Mouse (Mus musculus): ENCODE data around the gene Rnf181. TPM values are rescaled to one million over a fixed set of nuclear protein-coding genes. Genes with fewer than 3 reads are reported as not detected.

The Rnf181 gene
- polyA plus RNA-seq, 1 experiment from 2014 or later = 90.9 TPM

DNA sequence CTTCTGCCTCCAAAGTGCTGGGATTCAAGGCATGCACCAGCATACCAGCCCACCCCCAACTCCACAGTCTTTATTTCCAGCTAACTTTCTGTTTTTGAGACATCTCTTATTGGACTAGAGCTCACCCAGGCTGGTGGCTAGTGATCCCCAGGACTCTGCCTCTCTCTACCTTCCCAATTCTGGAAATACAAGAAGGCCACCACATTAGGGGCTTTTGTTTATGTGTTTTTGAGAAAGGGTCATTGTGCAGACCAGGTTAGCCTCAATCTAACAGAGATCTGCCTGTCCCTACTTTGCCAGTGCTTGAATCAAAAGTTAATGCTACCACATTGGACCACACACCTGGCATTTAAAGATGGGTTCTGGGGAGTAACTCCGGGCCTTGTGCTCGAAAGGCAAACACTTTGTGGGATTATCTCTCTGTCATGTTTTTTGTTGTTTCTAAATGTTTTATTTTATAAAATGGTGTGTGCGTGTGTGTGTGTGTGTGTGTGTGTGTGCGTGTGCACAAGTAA lies 761 bp upstream of the Rnf181 start:
- no peak for ATAC-seq (ENCODE audit: low FRiP score, low read depth)
- H3K4me1 ChIP-seq = peaks cover 17% of the 10 kb centered on the region
- H3K27ac ChIP-seq = no peak overlapping the region
- no peak overlapping the region for H3K4me3 ChIP-seq
- no peaks in the 10 kb centered on the region for H3K9me3 ChIP-seq
- H3K4me2 ChIP-seq (replicated peaks) = no peak overlapping the region
- H3K27me3 ChIP-seq = no peaks in the 10 kb centered on the region
- H3K9ac ChIP-seq = no peak overlapping the region
- 73% methylated on average over 4 of the region's 4 CpGs for WGBS
- H3K36me3 ChIP-seq = no peaks in the 10 kb centered on the region

DNA sequence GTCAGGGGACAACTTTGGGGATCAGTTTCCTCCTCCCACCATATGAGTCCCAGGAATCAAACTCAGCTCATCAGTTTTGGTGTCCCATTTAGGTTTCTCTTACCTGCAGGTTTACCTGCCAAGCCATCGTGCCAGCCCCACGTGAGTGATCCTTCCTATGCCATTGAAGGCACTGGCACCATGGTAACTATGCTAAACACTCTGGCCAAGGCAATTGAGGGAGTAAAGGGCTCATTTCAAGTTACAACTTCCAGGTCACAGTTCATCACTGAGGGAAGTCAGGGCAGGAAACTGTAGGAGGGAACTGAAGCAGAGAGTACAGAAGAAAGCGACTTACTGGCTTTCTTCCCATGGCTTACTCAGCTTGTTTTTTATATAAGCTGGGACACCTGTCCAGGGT lies 452 bp downstream of the Rnf181 start:
- no peak overlapping the region for H3K9ac ChIP-seq
- 68% methylated on average over 3 of the region's 3 CpGs for WGBS
- no peak overlapping the region for H3K27ac ChIP-seq
- H3K27me3 ChIP-seq = no peaks in the 10 kb centered on the region
- no peak overlapping the region for H3K4me2 ChIP-seq (replicated peaks)
- no peaks in the 10 kb centered on the region for H3K9me3 ChIP-seq
- H3K36me3 ChIP-seq = no peaks in the 10 kb centered on the region
- peaks cover 17% of the 10 kb centered on the region for H3K4me1 ChIP-seq
- ATAC-seq (ENCODE audit: low FRiP score, low read depth) = no peak
- H3K4me3 ChIP-seq = no peak overlapping the region

DNA sequence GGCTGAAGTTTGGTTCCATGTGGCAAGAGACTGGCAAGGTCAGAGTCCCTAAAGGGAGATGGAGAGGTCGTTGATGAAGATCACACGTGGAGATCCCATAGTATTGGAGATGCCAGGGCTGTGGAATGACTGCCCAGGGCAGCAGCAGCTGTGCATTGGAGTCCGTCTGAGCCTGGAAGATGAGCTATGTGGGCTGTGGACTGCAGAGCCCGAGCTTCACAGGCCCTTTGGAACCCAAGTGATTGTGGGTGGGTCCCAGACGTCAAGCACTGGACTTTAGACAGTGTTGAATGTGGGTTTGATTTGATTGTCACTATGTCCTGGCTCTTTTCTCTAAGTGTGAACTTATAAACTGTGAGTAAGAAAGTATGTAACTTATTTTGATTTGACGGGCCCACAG lies 1.8 kb downstream of the Rnf181 start:
- Histone ChIP-seq H3K4me3 (no peak overlapping the region), H3K4me1 (peaks cover 21% of the 10 kb centered on the region), H3K9me3 (no peaks in the 10 kb centered on the region), H3K4me2 (replicated peaks) (no peak overlapping the region), H3K27me3 (no peaks in the 10 kb centered on the region), H3K36me3 (peaks cover 8% of the 10 kb centered on the region), H3K9ac (no peak overlapping the region), H3K27ac (no peak overlapping the region)
- WGBS = 63% methylated on average over 6 of the region's 6 CpGs
- no peak for ATAC-seq (ENCODE audit: low FRiP score, low read depth)

DNA sequence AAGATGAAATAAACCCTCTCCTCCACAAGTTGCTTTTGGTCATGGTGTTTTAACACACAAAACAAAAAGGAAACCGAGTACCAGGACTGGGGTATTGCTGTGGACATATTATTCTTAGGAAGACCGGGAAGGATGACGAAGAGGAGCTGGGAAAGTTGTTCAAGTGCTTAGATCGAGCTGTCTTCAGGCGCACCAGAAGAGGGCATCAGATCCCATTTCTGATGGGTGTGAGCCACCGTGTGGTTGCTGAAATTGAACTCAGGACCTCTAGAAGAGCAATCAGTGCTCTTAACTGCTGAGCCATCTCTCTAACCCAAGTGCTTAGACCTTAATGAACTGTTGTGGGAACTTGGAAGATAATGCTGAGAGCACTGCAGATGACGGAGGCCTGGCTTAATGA lies 2.7 kb downstream of the Rnf181 start:
- H3K4me1 ChIP-seq = peaks cover 21% of the 10 kb centered on the region
- H3K4me2 ChIP-seq (replicated peaks) = no peak overlapping the region
- H3K36me3 ChIP-seq = peaks cover 17% of the 10 kb centered on the region
- no peak overlapping the region for H3K4me3 ChIP-seq
- 53% methylated on average over 7 of the region's 7 CpGs for WGBS
- no peaks in the 10 kb centered on the region for H3K27me3 ChIP-seq
- no peaks in the 10 kb centered on the region for H3K9me3 ChIP-seq
- ATAC-seq (ENCODE audit: low FRiP score, low read depth) = no peak
- H3K27ac ChIP-seq = no peak overlapping the region
- no peak overlapping the region for H3K9ac ChIP-seq

DNA sequence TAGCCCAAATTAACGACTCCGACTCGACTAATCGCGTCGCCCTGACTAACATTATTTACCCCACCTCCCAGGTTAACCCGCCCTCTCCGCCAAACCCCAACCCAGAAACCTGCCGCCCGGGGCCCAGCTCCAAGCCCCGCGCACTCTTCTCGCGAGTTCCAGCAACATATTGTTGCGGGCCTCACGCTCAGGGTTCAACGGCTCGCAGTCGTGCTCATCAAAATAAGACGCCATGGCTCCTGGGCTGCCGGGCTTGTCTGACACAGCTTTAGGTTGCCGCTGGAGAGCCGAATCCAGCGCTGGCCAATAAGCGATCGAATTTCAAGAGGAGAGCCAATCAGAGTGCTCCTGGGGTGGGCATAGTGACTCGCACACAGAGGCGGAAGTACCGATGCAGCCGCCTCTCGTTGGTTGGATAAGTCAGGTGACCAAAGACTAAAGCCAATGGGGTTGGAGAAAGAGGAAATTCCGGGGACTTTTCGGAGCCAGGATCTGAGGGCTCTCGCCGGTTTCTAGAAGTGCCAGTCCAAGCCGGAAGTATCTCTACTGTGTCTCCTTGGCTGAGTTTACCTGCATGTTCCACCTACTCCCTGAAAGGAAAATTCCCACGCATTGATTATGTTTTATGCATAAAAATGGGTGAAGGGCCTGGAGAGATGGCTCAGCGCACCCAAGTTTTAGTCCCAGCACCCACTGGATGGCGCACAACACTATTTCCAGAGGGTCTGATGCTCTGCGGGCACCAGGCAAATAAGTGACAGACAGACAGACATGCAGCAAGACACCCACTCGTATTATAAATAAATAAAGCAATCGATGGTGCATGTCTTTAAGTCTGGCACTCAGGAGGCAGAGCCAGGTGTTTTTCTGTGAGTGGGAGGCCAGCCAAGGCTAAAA lies 4.4 kb downstream of the Rnf181 start:
- peak overlapping the region; percentile 67; the same call in 1 of the 2 replicates for H3K27ac ChIP-seq
- no peaks in the 10 kb centered on the region for H3K27me3 ChIP-seq
- ATAC-seq (ENCODE audit: low FRiP score, low read depth) = peak; percentile 99
- peak overlapping the region; percentile 78 for H3K4me3 ChIP-seq
- H3K36me3 ChIP-seq = peaks cover 30% of the 10 kb centered on the region
- peaks cover 28% of the 10 kb centered on the region for H3K4me1 ChIP-seq
- H3K9me3 ChIP-seq = no peaks in the 10 kb centered on the region
- H3K4me2 ChIP-seq (replicated peaks) = peak overlapping the region; percentile 89
- H3K9ac ChIP-seq = peak overlapping the region; percentile 75
- WGBS = under 1% methylated on average over 42 of the region's 42 CpGs

DNA sequence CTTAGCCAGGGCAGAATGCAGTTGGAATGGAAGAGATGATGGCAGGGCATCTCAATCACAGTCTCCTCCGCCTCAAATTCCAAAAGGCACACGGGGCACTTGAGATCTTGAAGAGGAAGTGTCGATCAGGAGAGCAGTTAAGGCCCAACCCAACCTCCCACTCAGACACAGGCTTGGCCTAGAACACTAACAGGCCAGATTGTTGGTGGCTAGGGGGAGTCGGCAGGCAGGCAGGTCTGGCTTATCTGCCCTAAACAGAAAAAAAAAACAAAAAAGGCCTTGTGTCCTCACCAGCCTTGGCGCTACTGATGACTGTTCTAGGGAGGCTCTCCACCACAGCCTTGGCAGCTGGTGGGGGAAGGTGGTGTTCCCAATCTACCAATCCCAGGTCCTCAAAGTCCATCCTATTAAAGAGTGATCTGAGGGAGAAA lies 5.6 kb downstream of the Rnf181 start:
- Histone ChIP-seq H3K4me3 (peak overlapping the region; percentile 78), H3K27me3 (no peaks in the 10 kb centered on the region), H3K9me3 (no peaks in the 10 kb centered on the region), H3K4me2 (replicated peaks) (peak overlapping the region; percentile 89), H3K4me1 (peaks cover 41% of the 10 kb centered on the region), H3K36me3 (peaks cover 30% of the 10 kb centered on the region), H3K9ac (peak overlapping the region; percentile 75), H3K27ac (no peak overlapping the region)
- WGBS = 71% methylated on average over 5 of the region's 5 CpGs
- no peak for ATAC-seq (ENCODE audit: low FRiP score, low read depth)

DNA sequence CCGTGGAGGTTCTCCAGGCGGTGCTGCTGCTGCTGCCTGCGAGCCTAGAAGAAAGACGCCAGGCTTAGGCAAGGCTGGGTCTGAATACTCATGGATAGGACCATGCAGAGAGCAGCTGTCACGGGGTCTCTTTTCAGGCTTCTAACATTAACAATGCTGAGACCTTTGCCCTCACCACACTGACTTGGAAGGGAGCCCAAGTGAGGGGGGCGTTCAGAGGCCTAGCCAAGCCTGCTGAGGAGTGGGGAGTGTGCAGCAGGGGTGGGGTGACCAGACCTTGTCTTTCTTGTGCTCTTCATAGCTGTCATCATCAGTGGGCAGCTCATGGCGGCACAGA lies 6.2 kb downstream of the Rnf181 start:
- Histone ChIP-seq H3K4me3 (no peak overlapping the region), H3K27ac (no peak overlapping the region), H3K36me3 (peaks cover 30% of the 10 kb centered on the region), H3K9me3 (no peaks in the 10 kb centered on the region), H3K4me2 (replicated peaks) (no peak overlapping the region), H3K9ac (no peak overlapping the region), H3K4me1 (peaks cover 46% of the 10 kb centered on the region), H3K27me3 (no peaks in the 10 kb centered on the region)
- WGBS = 83% methylated on average over 7 of the region's 7 CpGs
- no peak for ATAC-seq (ENCODE audit: low FRiP score, low read depth)

DNA sequence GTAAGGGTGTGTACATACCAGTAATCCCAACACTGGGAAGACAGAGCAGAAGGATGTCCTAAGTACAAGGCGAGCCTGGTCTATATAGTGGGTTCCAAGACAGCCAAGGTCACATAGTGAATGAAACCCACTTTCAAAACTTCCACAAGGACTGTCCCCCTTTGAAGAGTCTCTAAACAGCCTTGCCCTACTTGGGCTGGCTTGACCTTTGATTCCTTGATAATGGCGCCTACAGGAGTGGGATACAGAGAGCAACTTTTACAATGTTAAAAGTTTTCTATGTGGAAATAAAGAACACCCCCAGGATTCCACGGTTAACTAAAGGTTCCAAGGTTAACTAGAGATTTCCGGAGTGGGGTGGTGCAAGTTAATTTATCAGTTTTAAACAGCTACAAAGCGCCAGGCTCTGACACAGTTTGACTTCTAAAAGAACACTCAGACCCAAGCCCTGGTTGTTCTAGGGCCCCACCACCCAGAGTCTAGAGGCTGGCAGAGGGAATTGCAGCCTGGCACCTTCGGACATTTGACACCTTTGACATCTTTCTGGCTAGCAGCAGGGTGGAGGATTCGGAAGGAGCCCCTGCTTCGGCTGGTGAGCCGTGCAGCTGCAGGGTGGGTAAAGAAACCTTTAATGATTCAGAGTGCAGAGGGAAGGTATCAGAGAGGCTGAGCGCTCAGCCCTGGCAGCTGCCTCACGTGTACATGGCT lies 6.7 kb downstream of the Rnf181 start:
- WGBS = 79% methylated on average over 11 of the region's 11 CpGs

DNA sequence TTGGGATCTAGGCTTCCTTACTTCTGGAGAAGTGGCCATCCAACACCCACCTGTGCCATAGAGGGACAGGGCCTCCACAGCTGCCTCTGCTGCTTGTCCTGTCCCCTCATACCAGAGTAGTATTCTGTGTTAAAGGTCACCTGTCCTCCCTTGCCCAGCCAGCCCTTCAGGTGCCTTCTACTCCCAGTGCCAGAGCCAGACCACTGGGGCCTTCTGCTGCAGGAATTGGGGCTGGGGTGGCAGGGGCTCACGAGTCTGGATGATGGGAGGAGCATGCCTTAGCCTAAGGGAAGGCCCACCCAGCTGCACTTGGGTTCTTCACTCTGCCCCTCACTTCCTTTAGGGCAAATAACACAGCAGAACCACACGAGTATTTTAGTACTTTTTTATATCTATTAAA lies 7.4 kb downstream of the Rnf181 start:
- Histone ChIP-seq H3K9me3 (no peaks in the 10 kb centered on the region), H3K36me3 (peaks cover 30% of the 10 kb centered on the region), H3K4me1 (peaks cover 54% of the 10 kb centered on the region), H3K27ac (no peak overlapping the region), H3K4me3 (no peak overlapping the region), H3K9ac (no peak overlapping the region), H3K27me3 (no peaks in the 10 kb centered on the region), H3K4me2 (replicated peaks) (no peak overlapping the region)
- WGBS = 70% methylated on average over 2 of the region's 2 CpGs
- ATAC-seq (ENCODE audit: low FRiP score, low read depth) = no peak

More for the DNA sequence above, 6.7 kb downstream of the Rnf181 start:
- no peak for ATAC-seq (ENCODE audit: low FRiP score, low read depth)
- no peak overlapping the region for H3K9ac ChIP-seq
- peaks cover 30% of the 10 kb centered on the region for H3K36me3 ChIP-seq
- H3K9me3 ChIP-seq = no peaks in the 10 kb centered on the region
- H3K4me3 ChIP-seq = no peak overlapping the region
- no peak overlapping the region for H3K4me2 ChIP-seq (replicated peaks)
- H3K27ac ChIP-seq = no peak overlapping the region
- H3K27me3 ChIP-seq = no peaks in the 10 kb centered on the region
- peaks cover 47% of the 10 kb centered on the region for H3K4me1 ChIP-seq

DNA sequence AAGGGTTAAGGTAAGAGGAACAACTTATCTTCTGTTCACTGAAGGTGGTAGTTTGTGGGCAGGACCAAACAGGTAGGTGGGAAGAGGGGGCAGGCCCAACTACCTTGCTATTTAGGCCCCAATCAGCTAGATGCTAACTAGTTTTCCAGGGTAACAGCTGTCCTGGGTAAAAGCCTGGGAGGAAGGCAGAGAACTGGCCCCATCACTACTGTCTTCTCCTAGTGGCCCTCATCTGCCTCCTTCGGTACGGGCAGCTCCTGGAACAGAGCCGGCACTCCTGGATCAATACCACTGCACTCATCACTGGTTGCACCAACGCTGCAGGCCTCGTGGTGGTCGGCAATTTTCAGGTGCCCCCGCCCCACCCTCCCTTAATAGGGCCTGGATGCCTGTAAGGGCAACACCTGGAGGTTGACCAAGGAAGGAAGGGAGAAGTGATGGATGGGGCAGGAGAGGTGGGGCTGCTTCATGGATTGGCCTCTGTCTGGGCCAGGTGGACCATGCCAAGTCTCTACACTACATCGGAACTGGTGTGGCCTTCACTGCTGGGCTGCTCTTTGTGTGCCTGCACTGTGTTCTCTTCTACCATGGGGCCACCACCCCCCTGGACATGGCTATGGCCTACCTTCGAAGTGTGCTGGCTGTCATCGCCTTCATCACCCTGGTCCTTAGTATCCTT lies 8.5 kb downstream of the Rnf181 start:
- Histone ChIP-seq H3K27ac (no peak overlapping the region), H3K4me2 (replicated peaks) (no peak overlapping the region), H3K9ac (0 out of 2 replicates have a peak overlapping the region, but pooled peaks have one; percentile 25), H3K9me3 (no peaks in the 10 kb centered on the region), H3K36me3 (peaks cover 30% of the 10 kb centered on the region), H3K27me3 (no peaks in the 10 kb centered on the region), H3K4me3 (no peak overlapping the region), H3K4me1 (peaks cover 61% of the 10 kb centered on the region)
- WGBS = 81% methylated on average over 10 of the region's 10 CpGs
- no peak for ATAC-seq (ENCODE audit: low FRiP score, low read depth)

DNA sequence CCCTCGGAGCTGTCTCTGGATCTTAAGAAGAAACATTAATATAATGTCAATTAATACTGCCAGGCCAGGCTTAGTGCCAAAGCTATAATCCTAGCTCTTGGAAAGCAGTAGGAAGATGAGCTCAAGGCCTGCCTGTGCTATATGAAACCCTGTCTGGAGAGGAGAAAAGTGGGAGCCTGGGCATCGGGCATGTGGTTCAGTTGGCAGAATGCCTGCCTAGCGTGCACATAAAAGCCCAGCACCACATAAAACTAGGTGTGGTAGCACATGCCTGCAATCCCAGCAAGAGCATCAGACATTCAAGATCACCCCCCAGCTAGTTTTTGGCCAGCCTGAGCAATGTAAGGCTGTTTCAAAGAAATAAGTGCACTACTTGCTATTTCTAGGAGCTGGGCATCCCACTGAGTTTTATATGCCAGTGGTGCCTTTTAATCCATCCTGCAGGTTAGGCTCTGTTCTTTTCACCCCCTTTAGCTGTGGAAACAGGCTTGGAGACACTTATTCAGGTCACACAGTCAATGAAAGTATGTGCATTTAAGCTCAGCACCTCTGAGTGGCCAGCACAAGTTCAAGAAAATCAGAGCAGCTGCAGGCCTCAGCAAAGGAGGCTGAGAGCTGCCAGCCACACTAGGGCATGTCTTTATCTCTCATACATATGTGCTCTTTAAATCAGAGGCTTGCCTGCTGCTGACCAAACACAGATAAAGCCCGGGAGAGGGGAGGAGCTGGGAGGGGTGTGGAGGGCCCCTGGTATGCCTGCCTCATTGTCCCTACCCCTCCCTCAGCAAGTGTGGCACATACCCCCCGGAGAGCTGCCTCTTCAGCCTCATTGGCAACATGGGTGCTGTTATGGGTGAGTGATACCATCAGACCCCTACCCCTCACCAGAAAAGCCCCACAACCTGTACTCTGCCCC lies 9.3 kb downstream of the Rnf181 start:
- WGBS = 70% methylated on average over 5 of the region's 5 CpGs
- Histone ChIP-seq H3K27ac (peak overlapping the region; percentile 44; the same call in 1 of the 2 replicates), H3K4me3 (no peak overlapping the region), H3K9ac (peak overlapping the region; percentile 25; the same call in 1 of the 2 replicates), H3K9me3 (no peaks in the 10 kb centered on the region), H3K36me3 (peaks cover 30% of the 10 kb centered on the region), H3K4me1 (peaks cover 64% of the 10 kb centered on the region), H3K27me3 (no peaks in the 10 kb centered on the region), H3K4me2 (replicated peaks) (no peak overlapping the region)
- ATAC-seq (ENCODE audit: low FRiP score, low read depth) = no peak
